Mouse (Mus musculus) liver, adult 2 months (tissue): ENCODE results near the gene Prodh2.
A peak's percentile ranks its signal among the peaks of the same experiment; 100 is the strongest.

ENCODE experiments used
- CTCF ChIP-seq: fragments of 200-500 bp; IDR thresholded peaks from 2 replicates; pipeline ENCODE4 v1.5.1; 2011; ENCODE audit warnings: low read depth, low read length, control low read depth
- POLR2A ChIP-seq: fragments of 200-500 bp; IDR thresholded peaks from 2 replicates; pipeline ENCODE4 v1.6.1; 2011; ENCODE audit warnings: low read length, control low read depth; ENCODE audit not compliant: insufficient read depth; ENCODE audit errors: extremely low read depth

- TF ChIP-seq CTCF (peak; percentile 45; the same call in 1 of the 2 replicates), POLR2A (no peak)
These were observed 3.0 kb upstream of the Prodh2 start for GRCm38 (mm10) chr7:30490251-30490956.
